Mouse (Mus musculus): ENCODE data around the gene Usp17la.
"Not testable (repeated sequence)": the region's sequence is repeated elsewhere in the genome, so short reads cannot be mapped to it uniquely, and the experiment has no call there.

Gene Usp17la

DNA sequence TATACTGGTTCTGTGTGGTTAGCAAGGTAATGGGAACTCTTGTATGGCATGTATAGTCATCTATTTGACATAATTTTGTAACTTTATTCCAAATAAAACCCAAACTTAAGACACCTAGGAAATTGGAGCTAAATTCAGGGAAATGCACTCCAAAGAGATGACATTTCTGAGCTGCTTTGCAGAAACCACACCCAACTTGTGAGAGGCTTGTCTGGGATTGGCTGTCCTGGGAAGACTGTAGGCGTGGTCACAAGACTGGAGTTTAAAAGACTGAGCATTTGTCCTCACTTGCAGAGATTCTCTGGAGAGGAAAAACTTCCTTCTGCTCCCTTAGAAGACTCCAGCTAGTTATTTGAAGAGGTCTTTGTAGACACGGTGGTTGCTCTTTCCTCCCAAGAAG is at the start of gene Usp17la:
Gene Usp17la, plus strand, starts transcription at position 301 of the 400 bp plus-strand sequence.
- not testable (repeated sequence) for DNase-seq (ENCODE audit: low read depth, low spot score)

DNA sequence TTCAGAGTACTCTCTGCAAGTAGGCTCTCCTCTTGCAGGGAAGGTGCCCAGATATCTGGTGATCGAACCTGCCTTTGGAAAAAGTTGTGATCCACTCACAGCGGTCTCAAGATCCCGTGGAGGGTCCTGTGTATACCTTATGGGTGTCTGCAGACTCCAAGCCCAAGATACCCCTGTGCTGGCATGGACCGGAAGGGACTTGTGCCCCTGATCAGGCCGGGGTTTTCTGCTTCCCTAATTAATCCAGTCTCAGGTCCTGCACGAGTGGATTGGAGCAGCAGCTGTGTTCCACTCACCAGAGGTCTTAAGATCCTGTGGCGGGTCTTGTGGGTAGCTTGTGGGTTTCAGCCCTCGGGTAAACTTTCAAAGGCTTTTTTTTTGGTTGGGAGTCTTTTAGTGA is 46.5 kb upstream of the Usp17la start:
- DNase-seq (ENCODE audit: low read depth, low spot score) = not testable (repeated sequence)

- DNase-seq (ENCODE audit: low read depth, low spot score) = peak; percentile 18
Measured at GRCm38 (mm10) chr7:104842503-104842902, 14.3 kb upstream of the Usp17la start, which contains the start of gene Usp17lb. TSS of gene Usp17lb (minus strand) at chr7:104842603.

GRCm38 (mm10) chr7:104843731-104844287 is 13.0 kb upstream of the Usp17la start:
- DNase-seq (ENCODE audit: low read depth, low spot score) = no peak

GRCm38 (mm10) chr7:104851546-104851945 is 5.3 kb upstream of the Usp17la start:
- not testable (repeated sequence) for DNase-seq (ENCODE audit: low read depth, low spot score)

DNA sequence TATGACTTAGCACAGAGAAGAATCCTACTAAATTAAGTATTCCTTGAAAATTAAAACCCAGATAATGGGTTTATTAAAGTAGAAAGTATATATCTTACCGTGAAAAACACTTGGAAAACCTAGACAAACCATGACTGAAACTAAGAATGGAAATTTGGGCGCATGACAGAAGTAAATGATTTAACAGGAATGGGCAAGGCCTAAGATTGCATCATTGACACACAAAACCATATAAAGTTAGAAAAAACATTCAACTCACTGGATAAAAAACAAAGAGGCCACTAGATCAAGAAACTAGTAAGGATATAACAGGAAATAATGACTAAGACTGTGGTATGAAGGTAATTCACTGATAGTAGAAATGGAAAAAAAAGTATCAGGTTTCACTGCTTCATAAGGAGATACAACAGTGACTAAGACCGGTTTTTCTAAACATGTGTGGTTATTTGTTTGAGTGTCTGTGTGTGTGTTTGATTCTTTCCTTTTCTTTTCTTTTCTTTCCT is 1.5 kb upstream of the Usp17la start:
- DNase-seq (ENCODE audit: low read depth, low spot score) = no peak

GRCm38 (mm10) chr7:104857683-104858082 is 874 bp downstream of the Usp17la start:
- no peak for DNase-seq (ENCODE audit: low read depth, low spot score)

DNA sequence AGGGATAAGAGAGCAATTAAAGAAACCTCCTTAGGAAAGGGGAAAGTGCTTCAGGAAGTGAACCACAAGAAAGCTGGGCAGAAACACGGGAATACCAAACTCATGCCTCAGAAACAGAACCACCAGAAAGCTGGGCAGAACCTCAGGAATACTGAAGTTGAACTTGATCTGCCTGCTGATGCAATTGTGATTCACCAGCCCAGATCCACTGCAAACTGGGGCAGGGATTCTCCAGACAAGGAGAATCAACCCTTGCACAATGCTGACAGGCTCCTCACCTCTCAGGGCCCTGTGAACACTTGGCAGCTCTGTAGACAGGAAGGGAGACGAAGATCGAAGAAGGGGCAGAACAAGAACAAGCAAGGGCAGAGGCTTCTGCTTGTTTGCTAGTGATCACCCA is 4.6 kb downstream of the Usp17la start:
- DNase-seq (ENCODE audit: low read depth, low spot score) = no peak

DNA sequence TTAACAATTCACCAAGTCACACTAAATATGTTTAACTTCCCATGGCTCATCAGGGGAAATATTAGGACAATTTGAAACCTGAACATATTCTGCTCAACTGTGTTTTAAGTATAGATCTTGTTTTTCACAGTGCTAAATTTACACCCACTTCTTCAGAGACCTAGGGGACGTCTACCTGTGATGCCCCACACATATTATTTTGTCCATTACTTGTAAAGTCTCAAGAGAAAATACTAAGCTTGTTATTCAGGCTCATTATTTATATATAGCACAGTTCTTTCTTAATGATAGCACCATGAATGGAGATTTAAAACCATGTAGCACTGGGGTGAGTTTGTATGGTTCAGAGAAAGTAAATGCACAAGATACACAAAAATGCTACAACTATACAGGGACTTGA is 20.9 kb downstream of the Usp17la start, which contains the start of gene Olfr665:
Gene Olfr665, plus strand, starts transcription at position 301 of the 400 bp plus-strand sequence.
- no peak for DNase-seq (ENCODE audit: low read depth, low spot score)

- no peak for DNase-seq (ENCODE audit: low read depth, low spot score)
Measured at GRCm38 (mm10) chr7:104895852-104896251, 39.0 kb downstream of the Usp17la start, which contains the start of gene Olfr666. TSS of gene Olfr666 (minus strand) at chr7:104895952.
